Mouse (Mus musculus) kidney, postnatal 4 days (tissue): Measurements from ENCODE around the gene Cux2.

Experiments
- DNase-seq, 2 experiments: peaks; one replicate each; pipeline ENCODE4 v3.0.0; 2021; ENCODE audit warnings: mixed read lengths in 2 of 2

Gene Cux2

GRCm38 (mm10) chr5:121961256-121961655 is 88.6 kb downstream of the Cux2 start:
- no peak for DNase-seq

- peak; percentile 75 to 79 for DNase-seq
These were observed 90.2 kb downstream of the Cux2 start for GRCm38 (mm10) chr5:121959688-121960087.

GRCm38 (mm10) chr5:121958551-121958950 is 91.4 kb downstream of the Cux2 start:
- no peak for DNase-seq

DNA sequence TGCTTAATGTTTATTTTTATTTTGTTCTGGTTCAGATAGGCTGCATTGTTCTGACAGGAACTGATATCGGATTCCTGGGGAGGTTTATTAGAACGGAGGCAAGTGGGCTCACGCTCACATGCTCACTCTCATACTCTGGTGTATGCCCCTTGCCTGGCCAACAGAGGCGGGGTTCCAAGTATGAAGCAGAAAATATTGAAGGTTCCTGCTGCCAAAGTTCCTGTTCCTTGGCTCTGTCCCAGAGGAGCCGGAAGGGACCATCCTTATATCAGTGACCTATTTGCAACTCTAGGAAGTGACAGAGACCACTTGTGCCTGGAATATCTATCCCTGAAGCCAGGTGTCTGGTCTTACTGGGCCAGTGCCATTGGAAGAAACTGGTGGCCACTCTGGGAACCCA is 94.1 kb downstream of the Cux2 start:
- no peak for DNase-seq

DNA sequence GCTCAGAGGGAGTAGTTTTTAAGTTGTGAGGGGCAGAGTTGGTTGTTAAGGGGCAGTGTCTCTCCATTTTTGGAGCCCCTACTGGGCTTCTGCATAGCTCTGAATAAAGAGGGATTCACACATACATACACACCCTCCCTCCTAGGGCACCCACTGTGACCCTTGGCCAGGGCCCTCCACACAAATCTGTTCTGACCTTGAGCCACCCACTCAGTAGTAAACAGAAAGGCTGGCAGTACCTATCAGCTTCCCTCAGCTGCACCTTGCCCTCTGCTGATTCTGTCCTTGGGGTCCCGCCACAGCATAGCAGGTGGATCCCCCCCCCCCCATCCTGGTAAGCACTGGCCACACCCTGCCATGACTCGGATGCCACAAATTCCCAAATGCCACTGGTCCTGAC is 99.7 kb downstream of the Cux2 start:
- DNase-seq, result no peak

- DNase-seq, result no peak
These were observed 100.9 kb downstream of the Cux2 start for GRCm38 (mm10) chr5:121949050-121949443.

GRCm38 (mm10) chr5:121948302-121949049 is 101.4 kb downstream of the Cux2 start:
- DNase-seq, result peak; percentile 78 to 84

DNA sequence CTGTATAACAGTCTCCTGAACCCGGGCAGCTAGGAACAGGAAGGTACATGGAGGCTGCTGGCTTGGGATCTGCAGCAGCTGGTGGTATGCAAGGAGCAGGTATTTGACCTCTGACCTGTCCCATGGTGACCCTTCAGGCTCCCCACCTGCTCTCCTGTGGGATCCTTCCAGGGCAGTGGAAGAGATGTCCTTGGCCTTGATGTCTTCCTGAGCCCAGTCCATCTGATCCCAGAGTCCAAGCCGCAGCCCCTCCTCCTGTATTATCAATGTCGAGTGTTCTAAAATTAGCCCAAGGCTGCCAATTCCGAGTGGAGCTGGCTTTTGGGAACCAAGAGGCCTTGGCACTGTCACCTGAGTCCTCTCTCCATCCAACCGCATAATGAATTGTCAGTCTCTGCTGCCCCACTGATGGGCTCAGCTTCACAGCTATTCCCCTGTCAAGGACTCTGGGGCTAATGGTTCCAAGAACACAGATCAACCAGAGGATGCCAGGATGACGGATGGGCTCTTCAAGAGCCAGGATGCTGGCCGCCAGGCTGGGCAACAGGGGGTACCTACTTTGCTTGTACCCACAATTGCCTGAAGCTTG is 103.2 kb downstream of the Cux2 start:
- no peak for DNase-seq

GRCm38 (mm10) chr5:121945819-121946218 is 104.1 kb downstream of the Cux2 start:
- DNase-seq, result peak; percentile 77

GRCm38 (mm10) chr5:121944021-121944790 is 105.7 kb downstream of the Cux2 start:
- no peak for DNase-seq

DNA sequence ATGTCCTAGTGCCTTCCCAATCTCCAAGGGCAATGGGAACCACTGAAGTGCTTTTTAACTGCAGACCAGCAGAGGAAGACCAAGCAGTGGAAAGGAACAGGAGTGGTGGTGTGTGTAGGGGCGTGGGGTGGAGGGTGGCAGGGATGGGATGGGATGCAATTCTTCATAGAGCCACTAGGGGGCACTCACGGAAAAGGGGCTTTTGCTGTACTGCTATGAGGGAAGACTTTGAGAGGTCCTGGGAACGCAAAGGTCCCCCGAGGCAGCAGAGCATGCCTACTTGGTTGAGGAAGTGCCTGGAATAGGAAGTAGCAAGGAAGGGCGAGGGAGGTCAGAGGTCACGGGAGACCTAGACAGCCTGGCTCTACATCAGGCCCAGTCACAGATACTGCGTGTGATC is 106.4 kb downstream of the Cux2 start:
- DNase-seq, result no peak

DNA sequence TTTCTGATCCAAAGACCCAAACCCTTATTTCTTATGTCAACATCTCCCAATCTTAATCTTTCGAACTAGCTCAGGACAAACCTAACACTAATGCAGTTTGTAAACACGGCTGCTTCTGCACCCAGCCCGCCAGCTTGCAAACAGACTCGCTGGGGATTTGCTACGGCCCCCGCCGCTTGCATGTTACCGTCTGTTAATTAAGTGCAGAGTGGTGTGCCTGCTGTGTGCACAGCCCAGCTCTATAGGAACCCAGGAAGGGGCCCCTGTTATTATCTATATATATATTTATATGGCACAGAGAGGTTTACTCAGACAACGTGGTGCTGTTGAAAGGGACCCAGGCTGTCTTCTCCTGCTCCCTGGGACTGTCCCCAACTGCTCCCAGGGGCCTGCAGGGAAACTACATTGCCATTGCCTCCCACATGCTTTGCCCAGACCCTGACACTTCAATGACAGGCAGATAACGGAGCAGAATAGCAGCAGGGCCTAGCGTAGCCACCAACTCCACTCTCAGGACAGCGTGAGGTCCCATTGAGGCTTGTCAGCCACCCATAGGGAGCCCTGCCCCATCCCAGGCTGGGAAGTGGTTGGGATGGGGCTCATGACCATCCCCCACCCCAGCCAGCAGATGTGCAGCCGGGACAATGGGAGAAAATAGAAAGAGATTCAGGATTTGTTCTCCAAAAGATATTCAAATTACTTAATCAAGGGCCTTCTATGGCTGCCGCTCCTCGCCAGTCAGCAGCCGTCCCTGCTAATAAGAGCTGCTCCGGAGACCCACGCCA is 111.6 kb downstream of the Cux2 start:
- no peak for DNase-seq

DNA sequence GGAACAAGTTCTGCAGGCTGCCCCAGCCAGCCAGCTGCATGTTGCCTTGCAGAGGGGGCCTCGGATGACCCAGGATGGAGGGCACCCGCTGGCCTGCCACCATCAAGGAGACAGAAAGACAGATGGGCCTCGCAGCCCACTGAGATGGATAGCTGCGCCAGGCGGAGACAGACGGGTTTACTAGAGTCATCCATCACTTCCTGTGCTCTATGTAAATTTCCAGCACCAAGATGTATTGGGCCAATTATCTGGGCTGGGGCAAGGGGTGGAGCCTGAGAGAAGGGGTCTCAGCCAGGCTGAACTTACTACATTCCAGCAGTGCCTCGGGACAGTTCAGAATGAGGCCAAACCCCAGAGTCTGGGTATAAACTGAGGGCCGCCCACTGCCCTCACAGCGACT is 119.6 kb downstream of the Cux2 start:
- DNase-seq, result peak; percentile 26 to 28

GRCm38 (mm10) chr5:121928362-121929000 is 121.4 kb downstream of the Cux2 start:
- DNase-seq, result peak; percentile 55 to 62

- peak; percentile 74 to 75 for DNase-seq
These were observed 123.4 kb downstream of the Cux2 start for GRCm38 (mm10) chr5:121926543-121926814.

GRCm38 (mm10) chr5:121925751-121926542 is 124.0 kb downstream of the Cux2 start:
- no peak for DNase-seq

DNA sequence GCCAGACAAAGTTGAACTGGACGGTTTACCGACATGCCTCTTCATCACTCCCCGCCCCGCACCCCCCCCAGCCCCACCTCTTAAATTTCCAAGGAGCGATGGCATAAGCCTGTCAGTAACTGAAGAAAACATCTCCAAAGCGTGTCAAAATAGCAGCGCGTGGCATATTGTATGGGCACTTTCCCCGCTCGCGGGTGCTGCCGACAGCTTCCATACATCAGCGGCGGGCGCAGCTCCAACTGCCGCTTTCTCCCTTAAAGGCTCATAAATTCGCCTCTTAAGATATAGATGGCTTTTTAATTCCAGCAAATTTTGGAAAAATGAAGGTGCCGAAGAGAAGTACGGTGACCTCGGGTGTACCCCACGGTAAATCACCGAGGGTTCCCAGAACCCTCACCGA is 124.6 kb downstream of the Cux2 start:
- DNase-seq, result no peak

DNA sequence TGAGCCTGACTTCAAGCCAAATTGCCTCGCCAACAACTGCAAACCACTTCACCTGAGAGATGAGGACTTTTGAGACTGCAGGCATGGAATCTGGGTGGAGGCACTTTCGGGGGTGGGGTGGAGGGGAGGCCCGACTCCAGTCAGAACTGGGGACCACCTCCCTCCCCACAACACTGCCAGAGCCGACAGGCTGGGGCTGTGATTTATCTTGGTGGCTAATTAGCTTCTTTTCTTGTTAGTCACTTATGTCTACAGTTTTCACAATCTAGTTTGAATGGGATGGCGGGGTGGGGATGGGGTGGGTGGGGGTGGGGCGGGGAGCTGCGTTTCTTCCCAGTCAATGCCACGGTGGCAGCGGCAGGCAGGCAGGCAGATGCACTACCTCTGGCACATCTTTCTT is 125.5 kb downstream of the Cux2 start:
- DNase-seq, result no peak

DNA sequence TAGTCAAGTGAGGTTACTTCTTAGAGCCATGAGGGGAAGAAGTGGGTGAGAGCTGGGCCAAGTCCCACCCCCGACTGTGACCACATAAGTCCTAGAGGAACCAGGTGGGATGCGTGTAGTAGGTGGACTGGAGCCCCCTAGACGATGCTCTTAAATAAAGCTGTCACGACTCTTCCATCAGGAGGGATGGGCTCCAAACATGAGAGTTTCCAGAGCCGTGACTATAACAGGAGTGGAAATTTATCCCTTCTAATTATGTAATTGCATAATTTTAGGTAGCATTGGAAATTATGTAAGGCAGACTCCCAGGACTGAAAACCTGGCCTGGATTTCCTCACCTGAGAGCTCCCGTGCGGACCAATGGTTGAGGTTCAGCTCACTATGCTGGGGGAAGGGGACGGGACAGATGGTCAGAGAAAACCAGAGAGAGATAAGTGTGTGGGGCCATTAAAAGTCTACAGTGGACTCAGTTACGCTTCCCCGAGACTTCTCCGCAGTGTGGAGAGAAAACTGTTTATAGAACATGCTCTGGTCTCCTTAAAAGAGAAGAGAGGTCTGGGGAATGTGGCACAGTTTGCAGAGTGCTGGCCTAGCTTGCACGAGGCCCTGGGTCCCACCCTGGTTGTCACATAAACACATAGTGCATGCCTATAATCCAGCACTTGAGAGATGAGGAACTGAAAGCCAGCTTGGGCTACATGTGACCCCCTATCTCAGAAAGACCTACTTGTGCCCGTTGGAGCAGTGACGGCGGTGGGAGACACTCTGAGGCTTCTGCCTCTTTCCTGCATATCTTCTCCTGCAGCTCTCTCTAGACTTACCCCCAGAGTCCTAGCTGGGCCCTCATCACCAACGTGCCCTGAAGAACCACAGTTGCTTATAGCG is 126.7 kb downstream of the Cux2 start:
- DNase-seq, result no peak

GRCm38 (mm10) chr5:121919216-121919615 is 130.7 kb downstream of the Cux2 start:
- no peak for DNase-seq

GRCm38 (mm10) chr5:121916813-121917212 is 133.1 kb downstream of the Cux2 start:
- no peak for DNase-seq
